Mouse (Mus musculus) embryonic stem cell, embryonic (primary cell): ENCODE measurements around the gene Gm21983.

Experiments
- CTCF ChIA-PET, 4 experiments: fragments of 300-600 bp in 2 of 4; fragments of 350-600 bp in 2 of 4; sonication (Branson Sonifier 250); formaldehyde crosslinking; loops; one replicate each; lab custom pipeline; 2022; ENCODE audit warnings: inconsistent platforms in 2 of 4; lab: Charles Lee
- POLR2A ChIA-PET, 4 experiments: fragments of 300-600 bp in 2 of 4; fragments of 350-600 bp in 2 of 4; sonication (Branson Sonifier 250); formaldehyde crosslinking; loops; one replicate each; lab custom pipeline; 2022; ENCODE audit warnings: antibody characterized with exemption in 4 of 4, inconsistent platforms in 1 of 4; lab: Charles Lee

The Gm21983 gene

GRCm38 (mm10) chr7:27174896-27175295 lies 6.0 kb downstream of the Gm21983 start:
- POLR2A ChIA-PET: interaction anchor here in 2 of 4 experiments (0.7 to 4.8 kb wide), 22 partner anchors 8 to 425 kb away, joined by 3 to 33 read pairs (median 12); partner anchors contain the start of genes BC024978 (in 2 of the 2), Egln2 (in 2 of the 2) and Snrpa (in 2 of the 2)
- CTCF ChIA-PET: interaction anchor here in 1 of 4 experiments (2.4 kb wide), 1 partner anchor 15 kb away, joined by 10 read pairs; no protein-coding TSS in a partner anchor

GRCm38 (mm10) chr7:27174496-27174895 lies 6.4 kb downstream of the Gm21983 start:
- ChIA-PET CTCF (interaction anchor here in 2 of 4 experiments (0.5 to 2.4 kb wide), 3 partner anchors 10 to 15 kb away, joined by 3 to 10 read pairs (median 3); no protein-coding TSS in a partner anchor), POLR2A (interaction anchor here in 3 of 4 experiments (0.7 to 4.8 kb wide), 26 partner anchors 8 to 425 kb away, joined by 3 to 33 read pairs (median 6); partner anchors contain the start of genes BC024978 (in 2 of the 3), Egln2 (in 2 of the 3), Snrpa (in 2 of the 3) and Coq8b (in 1 of the 3))

GRCm38 (mm10) chr7:27170981-27171380 lies 9.9 kb downstream of the Gm21983 start:
- CTCF ChIA-PET: no interaction called here
- POLR2A ChIA-PET: interaction anchor here in 2 of 4 experiments (1.1 to 2.0 kb wide), 3 partner anchors 11 to 16 kb away, joined by 3 to 4 read pairs (median 4); no protein-coding TSS in a partner anchor

- POLR2A ChIA-PET: interaction anchor here in 3 of 4 experiments (1.0 to 4.7 kb wide), 13 partner anchors 8 to 193 kb away, joined by 3 to 92 read pairs (median 23); partner anchors contain the start of genes BC024978 (in 2 of the 3), Gm21983 (in 2 of the 3), Rab4b (in 2 of the 3) and Snrpa (in 2 of the 3)
- CTCF ChIA-PET: interaction anchor here in 1 of 4 experiments (0.9 kb wide), 1 partner anchor 64 kb away, joined by 3 read pairs; the partner anchor contains the start of gene Coq8b
These were observed 12.5 kb downstream of the Gm21983 start for GRCm38 (mm10) chr7:27168371-27168770.

GRCm38 (mm10) chr7:27167475-27168094 lies 13.3 kb downstream of the Gm21983 start:
- CTCF ChIA-PET: interaction anchor here in 2 of 4 experiments (1.2 to 1.4 kb wide), 4 partner anchors 11 to 118 kb away, joined by 3 to 14 read pairs (median 6); partner anchors contain the start of gene Rab4b (in 1 of the 2)
- POLR2A ChIA-PET: interaction anchor here in 3 of 4 experiments (0.7 to 4.7 kb wide), 48 partner anchors 7 to 424 kb away, joined by 3 to 92 read pairs (median 6); partner anchors contain the start of genes BC024978 (in 3 of the 3), Coq8b (in 3 of the 3), Rab4b (in 3 of the 3) and Snrpa (in 3 of the 3)

- ChIA-PET CTCF (interaction anchor here in 3 of 4 experiments (0.6 to 1.4 kb wide), 12 partner anchors 12 to 397 kb away, joined by 3 to 14 read pairs (median 4); partner anchors contain the start of genes Coq8b (in 2 of the 3), BC024978 (in 1 of the 3), Rab4b (in 1 of the 3) and Snrpa (in 1 of the 3)), POLR2A (interaction anchor here (0.6 to 4.7 kb wide), 64 partner anchors 8 to 954 kb away, joined by 3 to 92 read pairs (median 5); partner anchors contain the start of genes BC024978 (in 3 of the 4), Coq8b (in 3 of the 4), Rab4b (in 3 of the 4) and Snrpa (in 3 of the 4))
These were observed 14.0 kb downstream of the Gm21983 start, which contains the start of gene Egln2 for GRCm38 (mm10) chr7:27166614-27167474. Gene Egln2 (minus strand): TSS chr7:27166802.

GRCm38 (mm10) chr7:27166229-27166613 lies 14.7 kb downstream of the Gm21983 start:
- ChIA-PET CTCF (interaction anchor here in 3 of 4 experiments (0.6 to 1.4 kb wide), 10 partner anchors 13 to 396 kb away, joined by 3 to 14 read pairs (median 4); partner anchors contain the start of genes BC024978 (in 1 of the 3), Coq8b (in 1 of the 3), Rab4b (in 1 of the 3) and Snrpa (in 1 of the 3)), POLR2A (interaction anchor here (0.9 to 4.7 kb wide), 45 partner anchors 9 to 426 kb away, joined by 3 to 92 read pairs (median 6); partner anchors contain the start of genes BC024978 (in 3 of the 4), Coq8b (in 3 of the 4), Rab4b (in 3 of the 4) and Snrpa (in 3 of the 4))

- POLR2A ChIA-PET: interaction anchor here in 2 of 4 experiments (0.6 to 4.7 kb wide), 12 partner anchors 8 to 160 kb away, joined by 3 to 87 read pairs (median 6); partner anchors contain the start of genes Rab4b (in 2 of the 2), BC024978 (in 1 of the 2), Coq8b (in 1 of the 2) and Gm21983 (in 1 of the 2)
- CTCF ChIA-PET: interaction anchor here in 1 of 4 experiments (0.6 kb wide), 1 partner anchor 116 kb away, joined by 3 read pairs; no protein-coding TSS in a partner anchor
These were observed 15.2 kb downstream of the Gm21983 start for GRCm38 (mm10) chr7:27165696-27166095.

GRCm38 (mm10) chr7:27165007-27165655 lies 15.8 kb downstream of the Gm21983 start:
- ChIA-PET CTCF (interaction anchor here in 1 of 4 experiments (0.6 kb wide), 1 partner anchor 117 kb away, joined by 3 read pairs; no protein-coding TSS in a partner anchor), POLR2A (interaction anchor here in 2 of 4 experiments (0.6 to 4.7 kb wide), 13 partner anchors 8 to 161 kb away, joined by 3 to 87 read pairs (median 6); partner anchors contain the start of genes Rab4b (in 2 of the 2), Snrpa (in 2 of the 2), BC024978 (in 1 of the 2) and Coq8b (in 1 of the 2))

- ChIA-PET CTCF (interaction anchor here in 1 of 4 experiments (0.6 kb wide), 1 partner anchor 40 kb away, joined by 3 read pairs; no protein-coding TSS in a partner anchor), POLR2A (interaction anchor here in 2 of 4 experiments (0.8 to 7.2 kb wide), 15 partner anchors 9 to 94 kb away, joined by 3 to 107 read pairs (median 8); partner anchors contain the start of genes BC024978 (in 2 of the 2), Coq8b (in 2 of the 2), Gm21983 (in 2 of the 2) and Mia (in 2 of the 2))
These were observed 16.6 kb downstream of the Gm21983 start for GRCm38 (mm10) chr7:27164112-27164947.

GRCm38 (mm10) chr7:27163450-27163805 lies 17.5 kb downstream of the Gm21983 start:
- CTCF ChIA-PET: interaction anchor here in 1 of 4 experiments (1.1 to 1.4 kb wide), 2 partner anchors 122 to 139 kb away, joined by 3 read pairs; no protein-coding TSS in a partner anchor
- POLR2A ChIA-PET: interaction anchor here in 2 of 4 experiments (0.7 to 7.2 kb wide), 16 partner anchors 8 to 328 kb away, joined by 3 to 107 read pairs (median 8); partner anchors contain the start of genes BC024978 (in 2 of the 2), Gm21983 (in 2 of the 2), Mia (in 2 of the 2) and Rab4b (in 2 of the 2)

- POLR2A ChIA-PET: interaction anchor here in 3 of 4 experiments (0.6 to 7.2 kb wide), 18 partner anchors 7 to 328 kb away, joined by 3 to 107 read pairs (median 8); partner anchors contain the start of genes BC024978 (in 2 of the 3), Gm21983 (in 2 of the 3), Mia (in 2 of the 3) and Rab4b (in 2 of the 3)
- CTCF ChIA-PET: interaction anchor here in 1 of 4 experiments (1.1 to 1.4 kb wide), 2 partner anchors 123 to 139 kb away, joined by 3 read pairs; no protein-coding TSS in a partner anchor
These were observed 18.0 kb downstream of the Gm21983 start for GRCm38 (mm10) chr7:27162780-27163449.

GRCm38 (mm10) chr7:27161744-27162143 lies 19.1 kb downstream of the Gm21983 start:
- ChIA-PET POLR2A (interaction anchor here in 3 of 4 experiments (0.5 to 7.2 kb wide), 16 partner anchors 12 to 527 kb away, joined by 3 to 107 read pairs (median 18); partner anchors contain the start of genes BC024978 (in 2 of the 3), Gm21983 (in 2 of the 3), Mia (in 2 of the 3) and Rab4b (in 2 of the 3)), CTCF (interaction anchor here in 2 of 4 experiments (0.7 to 0.9 kb wide), 2 partner anchors 72 to 169 kb away, joined by 3 read pairs; no protein-coding TSS in a partner anchor)
